Mouse (Mus musculus) forebrain, embryonic 16.5 days (tissue): ENCODE data around the gene 4933427I04Rik. TPM values are rescaled to one million over a fixed set of nuclear protein-coding genes. Genes with fewer than 3 reads are reported as not detected.

ENCODE experiments used
- ATAC-seq: fragments of 200-750 bp; cut with Nextera tagmentation; 2 replicates; pipeline ENCODE4 v1.8.0; 2017; ENCODE audit warnings: mild to moderate bottlenecking, moderate library complexity
- H3K27ac ChIP-seq: fragments of 300-500 bp; sonication (generic); 2 replicates; pipeline ENCODE4 v1.5.1; 2014; ENCODE audit warnings: low read length, control low read depth
- H3K27me3 ChIP-seq: fragments of 300-500 bp; sonication (generic); replicated peaks from 2 replicates; pipeline ENCODE4 v1.6.1; 2014; ENCODE audit warnings: low read length; ENCODE audit not compliant: control insufficient read depth, insufficient read depth
- H3K36me3 ChIP-seq: fragments of 300-500 bp; sonication (generic); 2 replicates; pipeline ENCODE4 v1.6.1; 2014; ENCODE audit not compliant: control insufficient read depth, insufficient read depth
- H3K4me1 ChIP-seq: fragments of 300-500 bp; sonication (generic); replicated peaks from 2 replicates; pipeline ENCODE4 v1.6.1; 2014; ENCODE audit warnings: low read length; ENCODE audit not compliant: control insufficient read depth, insufficient read depth
- H3K4me2 ChIP-seq: fragments of 300-500 bp; sonication (generic); 2 replicates; pipeline ENCODE4 v1.6.1; 2014; ENCODE audit warnings: mild to moderate bottlenecking, low read length, control low read depth
- H3K4me3 ChIP-seq: fragments of 300-500 bp; sonication (generic); replicated peaks from 2 replicates; pipeline ENCODE4 v1.5.1; 2014; ENCODE audit warnings: mild to moderate bottlenecking, low read length, control low read depth
- H3K9ac ChIP-seq: fragments of 300-500 bp; sonication (generic); replicated peaks from 2 replicates; pipeline ENCODE4 v1.6.1; 2014; ENCODE audit warnings: low read depth, low read length, control low read depth
- H3K9me3 ChIP-seq: fragments of 300-500 bp; sonication (generic); 2 replicates; pipeline ENCODE4 v1.6.1; 2016; ENCODE audit warnings: low read length; ENCODE audit not compliant: control insufficient read depth
- WGBS: fragments of 180-500 bp; shearing (Covaris S2); extraction: QIAGEN DNeasy Blood & Tissue Kit; methylation state at CpG from one replicate; pipeline ENCODE4 v1.1.7; 2014; 5-methylcytosine and 5-hydroxymethylcytosine counted together
- polyA plus RNA-seq: library from polyadenylated mRNA; unstranded; fragments of >200 nt; fragmentation: Nextera tagmentation; extraction: Ambion mirVana; gene quantifications from 2 replicates; pipeline ENCODE4 v1.2.1, GENCODE M21; 2015

Gene 4933427I04Rik
- polyA plus RNA-seq = 0.09 and 0.25 TPM in 2 replicates

DNA sequence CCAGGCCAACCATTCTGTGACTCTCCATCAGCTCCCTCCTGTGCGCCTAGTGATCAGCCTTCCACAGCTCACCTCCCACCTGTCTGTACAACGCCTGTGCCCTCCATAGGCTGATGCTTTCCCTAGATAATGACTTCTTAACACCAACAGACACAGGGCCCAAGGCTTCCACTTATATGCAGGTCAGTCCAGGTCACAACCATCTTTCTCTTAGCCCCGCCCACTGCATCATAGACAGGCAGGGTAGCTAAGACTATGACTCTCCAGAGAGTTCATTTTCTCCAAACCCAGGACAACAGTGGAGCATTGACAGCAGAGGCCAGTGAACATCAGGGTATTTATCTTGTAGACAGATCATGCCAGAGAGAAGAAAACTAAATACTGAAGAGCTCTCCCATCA, at the start of gene 4933427I04Rik:
4933427I04Rik (plus strand) TSS at position 301 of the 400 bp plus-strand sequence.
- Histone ChIP-seq H3K36me3 (no peaks in the 10 kb centered on the region), H3K9ac (no peak within 1 kb of the TSS), H3K27me3 (no peaks in the 10 kb centered on the region), H3K4me1 (no peaks in the 10 kb centered on the region), H3K27ac (no peak within 1 kb of the TSS), H3K4me3 (no peak within 1 kb of the TSS), H3K4me2 (no peak within 1 kb of the TSS), H3K9me3 (no peaks in the 10 kb centered on the region)
- 77% methylated on average over 3 of the region's 3 CpGs for WGBS
- no peak for ATAC-seq

DNA sequence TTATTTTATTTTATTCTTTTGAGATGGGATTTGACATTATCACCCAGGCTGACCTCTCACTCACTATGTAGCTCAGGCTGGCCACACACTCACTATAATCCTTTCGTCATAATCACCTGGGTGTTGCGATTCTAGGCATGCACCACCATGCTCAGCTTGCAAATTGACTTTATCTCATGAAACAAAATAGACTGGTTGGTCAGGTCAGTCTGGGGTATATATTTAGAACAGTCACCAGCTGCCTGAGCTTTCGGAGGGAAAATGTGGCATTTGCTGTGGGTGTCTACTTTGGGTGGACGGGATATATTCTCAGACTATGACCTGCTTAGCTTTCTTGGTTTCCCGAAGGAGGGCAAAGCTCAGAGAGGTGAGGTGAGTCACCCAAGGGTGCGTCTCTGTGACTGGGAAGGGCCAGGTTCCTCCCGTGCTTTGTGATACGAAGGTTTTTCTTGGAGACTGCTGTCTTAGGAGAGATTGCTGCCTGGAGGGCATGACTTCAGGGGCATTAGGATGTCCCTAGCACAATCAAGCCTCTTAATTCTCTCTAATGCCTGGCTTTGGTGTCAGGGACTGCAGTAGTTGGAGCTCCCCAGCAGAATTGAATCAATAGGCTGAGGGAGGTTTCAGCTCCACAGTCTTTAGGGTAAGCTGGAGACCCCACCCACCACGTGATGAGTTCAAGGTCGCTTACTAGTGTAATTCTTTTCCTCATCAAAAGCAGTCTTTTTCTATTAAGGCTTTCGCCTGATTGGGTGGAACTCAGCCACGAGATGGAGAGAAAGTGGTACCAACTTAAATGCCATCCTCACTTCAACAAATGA, 48.8 kb upstream of the 4933427I04Rik start:
- WGBS = 86% methylated on average over 12 of the region's 12 CpGs
- Histone ChIP-seq H3K9me3 (no peaks in the 10 kb centered on the region), H3K36me3 (no peaks in the 10 kb centered on the region), H3K9ac (no peak overlapping the region), H3K27ac (no peak overlapping the region), H3K4me2 (no peak overlapping the region), H3K4me1 (no peaks in the 10 kb centered on the region), H3K4me3 (no peak overlapping the region), H3K27me3 (no peaks in the 10 kb centered on the region)
- ATAC-seq = no peak

DNA sequence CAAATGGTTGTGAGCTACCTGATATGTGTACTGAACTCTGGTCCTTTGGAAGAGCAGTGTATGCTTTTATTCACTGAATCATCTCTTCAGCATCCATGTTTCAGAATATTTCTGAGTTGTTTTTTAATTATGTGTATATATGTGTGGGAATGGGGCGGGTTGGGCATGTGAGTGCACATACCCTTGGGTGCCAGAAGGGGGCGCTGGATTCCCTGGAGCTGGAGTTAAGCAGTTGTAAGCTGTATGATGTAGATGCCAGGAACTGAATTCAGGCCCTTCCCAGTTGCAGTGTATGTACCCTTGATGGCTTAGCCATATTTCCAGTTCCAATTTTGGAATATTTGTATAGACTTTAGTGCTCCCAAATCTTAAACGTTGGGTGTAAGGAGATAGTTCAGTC, 47.0 kb upstream of the 4933427I04Rik start:
- no peak overlapping the region for H3K4me3 ChIP-seq
- H3K27ac ChIP-seq = no peak overlapping the region
- WGBS = 83% methylated on average over 3 of the region's 3 CpGs
- no peak overlapping the region for H3K4me2 ChIP-seq
- no peaks in the 10 kb centered on the region for H3K36me3 ChIP-seq
- ATAC-seq = no peak
- H3K9ac ChIP-seq = no peak overlapping the region
- H3K9me3 ChIP-seq = no peaks in the 10 kb centered on the region
- H3K4me1 ChIP-seq = no peaks in the 10 kb centered on the region
- H3K27me3 ChIP-seq = no peaks in the 10 kb centered on the region

DNA sequence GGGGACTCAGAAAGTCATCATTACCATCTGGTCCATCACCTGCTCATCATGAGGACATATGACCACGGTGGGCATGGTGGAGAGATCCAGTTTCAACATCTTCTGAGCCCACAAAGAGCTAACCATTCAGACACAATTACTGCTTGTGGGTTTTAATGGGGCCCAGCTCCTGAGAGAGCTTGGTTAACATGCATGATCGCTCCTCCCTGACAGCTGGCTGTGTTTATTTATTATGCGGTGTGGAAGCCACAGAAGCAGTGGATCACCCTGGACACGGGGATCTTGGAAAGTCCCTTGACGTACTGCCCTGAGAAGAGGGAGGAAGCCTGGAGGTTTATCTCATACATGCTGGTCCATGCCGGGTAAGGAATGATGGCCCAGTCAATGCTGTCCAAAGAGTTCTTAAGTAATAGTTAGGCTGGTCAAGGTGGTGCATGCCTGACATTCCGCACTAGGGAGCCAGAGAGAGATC, 45.4 kb upstream of the 4933427I04Rik start:
- Histone ChIP-seq H3K9ac (no peak overlapping the region), H3K4me3 (no peak overlapping the region), H3K4me2 (no peak overlapping the region), H3K27ac (no peak overlapping the region), H3K4me1 (no peaks in the 10 kb centered on the region), H3K36me3 (no peaks in the 10 kb centered on the region), H3K27me3 (no peaks in the 10 kb centered on the region), H3K9me3 (no peaks in the 10 kb centered on the region)
- WGBS = 57% methylated on average over 7 of the region's 7 CpGs
- no peak for ATAC-seq

DNA sequence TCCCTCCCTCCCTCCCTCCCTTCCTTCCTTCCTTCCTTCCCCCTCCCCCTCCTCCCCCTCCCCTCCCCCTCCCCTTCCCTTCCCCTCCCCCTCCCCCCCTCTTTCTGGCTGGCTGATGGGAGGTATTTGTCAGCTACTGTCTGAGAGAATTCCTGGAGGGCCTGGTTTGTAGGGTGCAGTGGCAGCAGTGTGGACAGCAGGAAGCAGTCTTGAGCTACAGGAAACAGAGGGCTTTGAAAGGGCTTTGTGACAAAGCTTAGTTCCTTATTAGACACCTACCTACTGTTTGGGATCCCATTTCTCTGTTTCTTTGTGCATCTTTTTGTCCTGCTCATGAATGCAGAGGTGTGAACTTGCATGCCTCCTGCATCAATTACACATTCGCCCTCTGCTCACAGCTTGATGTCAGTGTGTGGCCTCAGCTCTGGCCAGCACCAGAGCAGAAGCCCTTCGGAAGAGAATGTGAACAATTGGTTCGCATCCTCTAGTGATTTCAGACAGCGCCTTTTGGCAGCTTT, 40.3 kb upstream of the 4933427I04Rik start:
- Histone ChIP-seq H3K9ac (no peak overlapping the region), H3K36me3 (no peaks in the 10 kb centered on the region), H3K4me1 (no peaks in the 10 kb centered on the region), H3K27me3 (no peaks in the 10 kb centered on the region), H3K27ac (no peak overlapping the region), H3K4me2 (no peak overlapping the region), H3K4me3 (no peak overlapping the region), H3K9me3 (no peaks in the 10 kb centered on the region)
- no peak for ATAC-seq
- WGBS = 28% methylated on average over 4 of the region's 4 CpGs

DNA sequence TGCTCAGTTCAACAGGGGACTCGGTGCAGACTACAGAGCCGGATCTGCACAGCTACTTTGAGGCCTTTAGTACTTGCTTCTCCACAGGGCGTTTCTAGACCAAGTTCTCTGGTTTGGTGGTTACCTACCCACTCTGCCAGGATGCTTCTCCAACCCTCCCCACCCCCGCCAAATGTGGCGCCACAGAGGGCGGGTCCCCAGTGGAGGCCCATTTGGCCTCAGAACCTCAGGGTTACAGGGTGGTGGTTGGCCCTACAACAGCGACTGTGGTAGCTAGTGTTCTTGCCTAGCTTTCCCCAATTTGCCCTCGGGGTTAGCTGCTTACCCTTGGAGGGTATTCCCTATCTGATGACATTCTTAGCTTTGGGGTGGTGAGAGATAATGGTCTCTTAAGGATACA, 17.4 kb upstream of the 4933427I04Rik start:
- Histone ChIP-seq H3K4me3 (no peak overlapping the region), H3K9ac (no peak overlapping the region), H3K4me2 (no peak overlapping the region), H3K27me3 (no peaks in the 10 kb centered on the region), H3K27ac (no peak overlapping the region), H3K36me3 (no peaks in the 10 kb centered on the region), H3K4me1 (no peaks in the 10 kb centered on the region), H3K9me3 (no peaks in the 10 kb centered on the region)
- 86% methylated on average over 8 of the region's 8 CpGs for WGBS
- ATAC-seq = no peak

DNA sequence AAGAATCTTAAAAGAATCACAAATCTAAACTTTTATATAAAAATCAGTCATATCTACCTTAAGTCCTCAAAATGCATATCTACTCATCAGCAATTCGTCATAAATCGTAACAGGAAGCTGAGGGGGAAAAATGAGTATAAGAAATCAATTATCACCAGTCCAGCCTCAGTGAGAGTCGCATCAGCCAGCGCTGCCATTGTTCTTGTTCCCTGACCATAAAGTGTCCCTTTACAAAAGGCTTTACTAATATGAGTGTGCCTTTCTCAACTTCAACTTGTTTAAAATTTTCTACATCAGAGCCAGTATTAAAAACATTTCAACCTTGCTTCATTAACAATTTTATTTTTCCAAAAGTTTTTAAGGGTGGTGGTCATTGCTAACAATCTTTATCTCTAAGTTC, 2.6 kb upstream of the 4933427I04Rik start:
- no peak for ATAC-seq
- Histone ChIP-seq H3K9ac (no peak overlapping the region), H3K4me3 (no peak overlapping the region), H3K4me1 (no peaks in the 10 kb centered on the region), H3K27me3 (no peaks in the 10 kb centered on the region), H3K9me3 (no peaks in the 10 kb centered on the region), H3K4me2 (no peak overlapping the region), H3K36me3 (no peaks in the 10 kb centered on the region), H3K27ac (no peak overlapping the region)
- 55% methylated on average over 4 of the region's 4 CpGs for WGBS

DNA sequence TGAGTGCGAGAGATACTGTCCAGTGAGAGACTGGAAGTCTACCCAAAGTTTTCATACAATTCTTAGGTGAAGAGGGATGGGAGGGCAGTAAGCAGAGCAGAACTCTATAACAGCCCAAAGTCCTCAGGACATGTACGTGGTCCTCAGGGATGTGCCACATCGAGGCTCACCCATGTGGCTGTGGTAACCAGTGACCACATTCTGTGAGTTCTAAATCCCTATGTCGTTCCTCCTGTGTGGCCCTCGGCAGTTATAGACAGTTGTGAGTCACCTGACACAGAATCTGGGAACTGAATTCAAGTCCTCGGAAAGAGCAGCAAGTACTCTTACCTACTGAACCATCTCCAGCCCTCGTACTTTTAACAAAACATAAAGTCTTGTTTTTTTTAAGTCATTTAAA, 1.4 kb upstream of the 4933427I04Rik start:
- Histone ChIP-seq H3K36me3 (no peaks in the 10 kb centered on the region), H3K4me1 (no peaks in the 10 kb centered on the region), H3K4me3 (no peak overlapping the region), H3K27ac (no peak overlapping the region), H3K4me2 (no peak overlapping the region), H3K9me3 (no peaks in the 10 kb centered on the region), H3K27me3 (no peaks in the 10 kb centered on the region), H3K9ac (no peak overlapping the region)
- WGBS = 87% methylated on average over 7 of the region's 7 CpGs
- ATAC-seq = no peak

DNA sequence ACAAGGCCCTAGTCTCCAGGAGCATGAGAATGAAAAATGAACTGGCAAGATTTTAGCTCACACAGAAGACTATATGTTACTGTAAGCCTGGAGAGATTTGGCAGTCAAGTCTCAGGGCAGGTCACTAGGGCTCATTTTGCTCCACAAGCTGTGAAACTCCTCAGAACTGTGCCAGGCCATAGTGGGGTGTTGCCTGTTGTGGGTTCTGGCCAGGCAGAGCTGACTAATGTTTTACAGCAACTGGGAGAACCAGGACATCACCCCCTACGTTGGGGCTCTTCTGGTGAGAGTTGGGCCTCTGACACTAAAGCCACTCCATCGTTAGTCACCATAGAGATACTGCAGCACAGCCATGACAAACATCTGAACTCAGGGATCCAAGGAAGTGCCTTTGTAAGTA, 324 bp downstream of the 4933427I04Rik start:
- Histone ChIP-seq H3K9me3 (no peaks in the 10 kb centered on the region), H3K9ac (no peak overlapping the region), H3K4me3 (no peak overlapping the region), H3K27ac (no peak overlapping the region), H3K4me2 (no peak overlapping the region), H3K36me3 (no peaks in the 10 kb centered on the region), H3K4me1 (no peaks in the 10 kb centered on the region), H3K27me3 (no peaks in the 10 kb centered on the region)
- ATAC-seq = no peak
- WGBS = 64% methylated on average over 2 of the region's 2 CpGs
